Mouse (Mus musculus) CH12.LX (cell line): Measurements from ENCODE around the gene Palm2. TPM values are rescaled to one million over a fixed set of nuclear protein-coding genes. Genes with fewer than 3 reads are reported as not detected.

Experiments used
- DNase-seq: peaks from one replicate; pipeline ENCODE4 v3.0.0-alpha.2; 2013; ENCODE audit errors: extremely low read depth
- H3K27ac ChIP-seq: 2 replicates; pipeline ENCODE4 v1.5.1; 2012; ENCODE audit warnings: low read depth, mild to moderate bottlenecking, control low read depth, moderate library complexity; ENCODE audit not compliant: insufficient read depth
- H3K27me3 ChIP-seq: replicated peaks from 2 replicates; pipeline ENCODE3; 2012; ENCODE audit warnings: inconsistent platforms
- H3K36me3 ChIP-seq, 2 experiments: replicated peaks in 1 of 2; 2 replicates each; pipeline versions ENCODE3 to v1.6.1; 2012; ENCODE audit warnings: inconsistent platforms in 1 of 2, low read length in 1 of 2, mild to moderate bottlenecking in 1 of 2, mixed read lengths in 1 of 2, moderate library complexity in 1 of 2; ENCODE audit not compliant: control insufficient read depth in 1 of 2, insufficient read depth in 1 of 2
- H3K4me1 ChIP-seq, 2 experiments: 2 replicates each; pipeline ENCODE4 v1.6.1; 2012; ENCODE audit warnings: inconsistent platforms in 1 of 2, moderate library complexity in 1 of 2; ENCODE audit not compliant: insufficient read depth in 2 of 2, control insufficient read depth in 1 of 2
- H3K4me2 ChIP-seq: 2 replicates; pipeline ENCODE4 v1.6.1; 2012; ENCODE audit warnings: low read depth, mild to moderate bottlenecking, control low read depth; ENCODE audit not compliant: poor library complexity, insufficient read depth, severe bottlenecking
- H3K4me3 ChIP-seq, 3 experiments: fragments of 150-350 bp in 1 of 3; sonication (generic) in 1 of 3; replicated peaks in 1 of 3; 2 replicates each; pipeline versions ENCODE3 to v1.5.1; 2011 to 2012; ENCODE audit warnings: low read depth in 2 of 3, low read length in 2 of 3, mild to moderate bottlenecking in 2 of 3, moderate library complexity in 2 of 3, control low read depth in 1 of 3, improper control_type of control experiment in 1 of 3, inconsistent platforms in 1 of 3, mixed read lengths in 1 of 3; ENCODE audit not compliant: poor library complexity in 1 of 3
- H3K79me2 ChIP-seq: replicated peaks from 2 replicates; pipeline ENCODE4 v1.6.1; 2012; ENCODE audit warnings: mild to moderate bottlenecking, moderate library complexity; ENCODE audit not compliant: control insufficient read depth, poor library complexity, insufficient read depth, severe bottlenecking; ENCODE audit errors: extremely low read depth
- H3K9ac ChIP-seq: 2 replicates; pipeline ENCODE4 v1.6.1; 2012; ENCODE audit warnings: low read depth, mild to moderate bottlenecking, control low read depth, moderate library complexity; ENCODE audit not compliant: insufficient read depth
- H3K9me3 ChIP-seq: replicated peaks from 2 replicates; pipeline ENCODE3; 2012; ENCODE audit warnings: low read length, inconsistent platforms, mixed read lengths
- BHLHE40 ChIP-seq: IDR thresholded peaks from 2 replicates; pipeline ENCODE4 v1.6.1; 2011; ENCODE audit warnings: mild to moderate bottlenecking, low read depth, low read length, improper control_type of control experiment
- CHD2 ChIP-seq: IDR thresholded peaks from 2 replicates; pipeline ENCODE4 v1.6.1; 2011; ENCODE audit warnings: low read length, improper control_type of control experiment
- CTCF ChIP-seq, 2 experiments: IDR thresholded peaks in 1 of 2; conservative IDR thresholded peaks in 1 of 2; 2 replicates each; pipeline ENCODE4 v1.5.1; 2011 to 2012; ENCODE audit warnings: low read depth in 2 of 2, low read length in 2 of 2, improper control_type of control experiment in 1 of 2, inconsistent platforms in 1 of 2, mild to moderate bottlenecking in 1 of 2, moderate library complexity in 1 of 2
- E2F4 ChIP-seq: IDR thresholded peaks from 2 replicates; pipeline ENCODE4 v1.6.1; 2011; ENCODE audit warnings: low read depth, low read length, improper control_type of control experiment; ENCODE audit not compliant: insufficient replicate concordance
- EP300 ChIP-seq: IDR thresholded peaks from 2 replicates; pipeline ENCODE4 v1.6.1; 2011; ENCODE audit warnings: low read length, improper control_type of control experiment
- ETS1 ChIP-seq: conservative IDR thresholded peaks from 2 replicates; pipeline ENCODE4 v1.6.1; 2012; ENCODE audit warnings: low read depth, mild to moderate bottlenecking, inconsistent platforms, low read length, improper control_type of control experiment, moderate library complexity
- GABPA ChIP-seq: IDR thresholded peaks from 2 replicates; pipeline ENCODE4 v1.6.1; 2012; ENCODE audit warnings: low read depth, low read length, improper control_type of control experiment, inconsistent platforms; ENCODE audit not compliant: insufficient replicate concordance
- IRF4 ChIP-seq: IDR thresholded peaks from 2 replicates; pipeline ENCODE4 v1.6.1; 2014; ENCODE audit warnings: low read depth, mild to moderate bottlenecking, inconsistent platforms, low read length, improper control_type of control experiment
- JUN ChIP-seq: IDR thresholded peaks from 2 replicates; pipeline ENCODE4 v1.6.1; 2011; ENCODE audit warnings: low read depth, mild to moderate bottlenecking, low read length, improper control_type of control experiment, moderate library complexity; ENCODE audit not compliant: insufficient read depth
- KAT2A ChIP-seq: IDR thresholded peaks from 2 replicates; pipeline ENCODE4 v1.6.1; 2012; ENCODE audit warnings: low read length, improper control_type of control experiment, inconsistent platforms; ENCODE audit not compliant: insufficient replicate concordance
- MAX ChIP-seq: IDR thresholded peaks from 2 replicates; pipeline ENCODE4 v1.6.1; 2011; ENCODE audit warnings: low read length, improper control_type of control experiment
- MAZ ChIP-seq: IDR thresholded peaks from 2 replicates; pipeline ENCODE4 v1.6.1; 2012; ENCODE audit warnings: low read depth, mild to moderate bottlenecking, inconsistent platforms, low read length, improper control_type of control experiment, moderate library complexity
- MXI1 ChIP-seq: IDR thresholded peaks from 2 replicates; pipeline ENCODE4 v1.6.1; 2011; ENCODE audit warnings: mild to moderate bottlenecking, low read depth, low read length, improper control_type of control experiment
- MYC ChIP-seq: IDR thresholded peaks from 2 replicates; pipeline ENCODE4 v1.6.1; 2011; ENCODE audit warnings: low read depth, mild to moderate bottlenecking, improper control_type of control experiment, low read length
- NELFE ChIP-seq: IDR thresholded peaks from 2 replicates; pipeline ENCODE4 v1.6.1; 2011; ENCODE audit warnings: low read depth, low read length, improper control_type of control experiment
- NRF1 ChIP-seq: IDR thresholded peaks from 2 replicates; pipeline ENCODE4 v1.6.1; 2014; ENCODE audit warnings: low read depth, mild to moderate bottlenecking, inconsistent platforms, low read length, improper control_type of control experiment, moderate library complexity
- PAX5 ChIP-seq: IDR thresholded peaks from 2 replicates; pipeline ENCODE4 v1.6.1; 2012; ENCODE audit warnings: low read length, inconsistent platforms, mixed read lengths
- POLR2AphosphoS2 ChIP-seq: IDR thresholded peaks from 2 replicates; pipeline ENCODE4 v1.6.1; 2011; ENCODE audit warnings: low read depth, low read length, improper control_type of control experiment
- RAD21 ChIP-seq: IDR thresholded peaks from 2 replicates; pipeline ENCODE4 v1.6.1; 2011; ENCODE audit warnings: low read depth, mild to moderate bottlenecking, low read length, improper control_type of control experiment, moderate library complexity
- RCOR1 ChIP-seq: conservative IDR thresholded peaks from 2 replicates; pipeline ENCODE4 v1.6.1; 2012; ENCODE audit warnings: low read depth, mild to moderate bottlenecking, inconsistent platforms, low read length, improper control_type of control experiment
- SIN3A ChIP-seq: IDR thresholded peaks from 2 replicates; pipeline ENCODE4 v1.6.1; 2012; ENCODE audit warnings: low read length, improper control_type of control experiment, inconsistent platforms
- SMC3 ChIP-seq: IDR thresholded peaks from 2 replicates; pipeline ENCODE4 v1.6.1; 2011; ENCODE audit warnings: low read depth, low read length, improper control_type of control experiment
- TBP ChIP-seq: conservative IDR thresholded peaks from 2 replicates; pipeline ENCODE4 v1.6.1; 2011; ENCODE audit warnings: low read depth, low read length, improper control_type of control experiment
- TCF12 ChIP-seq: IDR thresholded peaks from 2 replicates; pipeline ENCODE4 v1.6.1; 2014; ENCODE audit warnings: low read depth, mild to moderate bottlenecking, inconsistent platforms, low read length, improper control_type of control experiment
- UBTF ChIP-seq: IDR thresholded peaks from 2 replicates; pipeline ENCODE4 v1.6.1; 2012; ENCODE audit warnings: low read depth, mild to moderate bottlenecking, inconsistent platforms, low read length, improper control_type of control experiment, moderate library complexity
- USF1 ChIP-seq: IDR thresholded peaks from 2 replicates; pipeline ENCODE4 v1.6.1; 2014; ENCODE audit warnings: low read depth, mild to moderate bottlenecking, inconsistent platforms, low read length, improper control_type of control experiment
- ZC3H11A ChIP-seq: IDR thresholded peaks from 2 replicates; pipeline ENCODE4 v1.6.1; 2012; ENCODE audit warnings: low read depth, mild to moderate bottlenecking, inconsistent platforms, low read length, improper control_type of control experiment
- ZKSCAN1 ChIP-seq: IDR thresholded peaks from 2 replicates; pipeline ENCODE4 v1.6.1; 2012; ENCODE audit warnings: low read depth, inconsistent platforms, low read length, improper control_type of control experiment, borderline replicate concordance
- ZMIZ1 ChIP-seq: IDR thresholded peaks from 2 replicates; pipeline ENCODE4 v1.6.1; 2012; ENCODE audit warnings: low read depth, mild to moderate bottlenecking, inconsistent platforms, low read length, improper control_type of control experiment
- ZNF384 ChIP-seq: IDR thresholded peaks from 2 replicates; pipeline ENCODE4 v1.6.1; 2012; ENCODE audit warnings: low read depth, low read length, improper control_type of control experiment, inconsistent platforms
- dilution Hi-C: fragments of 300-500 bp; cut with MboI; formaldehyde crosslinking; loops from 2 replicates; pipeline ENCODE4 v1.14.3; 2020; ENCODE audit warnings: low sequenced_read_pairs; ENCODE audit not compliant: extremely low pct_unique_long_range_greater_than_20kb, extremely low pct_ligation_motif_present
- in situ Hi-C: fragments of 300-500 bp; cut with MboI; formaldehyde crosslinking; loops from 3 replicates; pipeline ENCODE4 v1.14.3; 2019; ENCODE audit warnings: low sequenced_read_pairs, low pct_ligation_motif_present, low pct_unique_long_range_greater_than_20kb, mixed read lengths
- polyA plus RNA-seq: library from polyadenylated mRNA; unstranded; fragments of >175 nt; gene quantifications from 2 replicates; pipeline ENCODE4 v1.2.1, GENCODE M21; 2012; ENCODE audit warnings: low read depth; ENCODE audit not compliant: insufficient read length
- total RNA-seq, 2 experiments: library from RNA; depleted of rRNA; stranded (reverse); fragments of 300-350 nt in 1 of 2; fragments of >200 nt in 1 of 2; gene quantifications; 2 replicates each; pipeline ENCODE4 v1.2.3; 2012 to 2014

Palm2 gene
- total and polyA plus RNA-seq, 3 experiments = not detected

GRCm38 (mm10) chr4:57666101-57666500, 232.1 kb downstream of the Palm2 start:
- H3K4me3 ChIP-seq = no peak overlapping the region
- H3K9ac ChIP-seq = no peak overlapping the region
- no peak for DNase-seq
- in situ Hi-C loops = loop anchor here (25.0 kb wide), 1 partner anchor 421 kb away; no protein-coding TSS in a partner anchor
- H3K27me3 ChIP-seq = no peaks in the 10 kb centered on the region
- H3K27ac ChIP-seq = no peak overlapping the region
- dilution Hi-C loops = no loop called here
- H3K9me3 ChIP-seq = no peaks in the 10 kb centered on the region
- no peaks in the 10 kb centered on the region for H3K79me2 ChIP-seq
- no peaks in the 10 kb centered on the region for H3K4me1 ChIP-seq
- no peak for TF ChIP-seq IRF4
- TF ChIP-seq MAX = no peak
- no peak for TF ChIP-seq RCOR1
- no peak for TF ChIP-seq EP300
- no peak for TF ChIP-seq KAT2A
- TF ChIP-seq ZC3H11A = no peak
- no peak for TF ChIP-seq NELFE
- TF ChIP-seq TCF12 = no peak
- TF ChIP-seq MYC = no peak
- TF ChIP-seq PAX5 = no peak
- TF ChIP-seq E2F4 = no peak
- no peak for TF ChIP-seq ZKSCAN1
- TF ChIP-seq USF1 = no peak
- no peaks in the 10 kb centered on the region for H3K36me3 ChIP-seq
- no peak overlapping the region for H3K4me2 ChIP-seq

- dilution Hi-C loops = no loop called here
- no peak for DNase-seq
- Histone ChIP-seq H3K9ac (no peak overlapping the region), H3K79me2 (no peaks in the 10 kb centered on the region), H3K27ac (no peak overlapping the region), H3K4me2 (no peak overlapping the region), H3K9me3 (no peaks in the 10 kb centered on the region), H3K36me3 (no peaks in the 10 kb centered on the region), H3K4me1 (peaks cover 12 to 31% of the 10 kb centered on the region in 2 experiments), H3K27me3 (no peaks in the 10 kb centered on the region), H3K4me3 (no peak overlapping the region)
- in situ Hi-C loops = loop anchor here (5.0 to 25.0 kb wide), 3 partner anchors 121 to 416 kb away; no protein-coding TSS in a partner anchor
- TF ChIP-seq JUN (no peak), MXI1 (no peak), ZKSCAN1 (no peak), TBP (no peak), SIN3A (no peak), GABPA (no peak), TCF12 (no peak), POLR2AphosphoS2 (no peak), ETS1 (no peak), ZMIZ1 (no peak), CHD2 (no peak), IRF4 (no peak), MYC (no peak), MAZ (no peak), RCOR1 (no peak), KAT2A (no peak), UBTF (no peak), NRF1 (no peak), USF1 (0 out of 2 replicates have a peak, but pooled peaks have one; percentile 41), RAD21 (peak; percentile 83), BHLHE40 (no peak), E2F4 (no peak), SMC3 (peak; percentile 77), MAX (no peak), ZC3H11A (peak; percentile 52), CTCF (conservative IDR thresholded peaks at IDR 0.05 in 1 of 2, IDR thresholded peaks at IDR 0.05 in 1 of 2; ENCODE audit: low read depth in 2 of 2, low read length in 2 of 2) (peak; percentile 42 to 82), EP300 (no peak), ZNF384 (peak; percentile 97)
These were observed 236.9 kb downstream of the Palm2 start for GRCm38 (mm10) chr4:57670813-57671469.
